Mouse (Mus musculus): ENCODE results near the gene Cblc. TPM values are rescaled to one million over a fixed set of nuclear protein-coding genes. Genes with fewer than 3 reads are reported as not detected.

Cblc gene
- polyA plus RNA-seq, 1 experiment from 2014 or later: 18.4 TPM

- no peak for DNase-seq (ENCODE audit: low spot score)
- 68% methylated on average over 4 of the region's 4 CpGs for WGBS
- no peaks in the 10 kb centered on the region for H3K36me3 ChIP-seq (ENCODE audit: insufficient read depth, low read length)
- no peak overlapping the region for H3K27ac ChIP-seq (ENCODE audit: low read length)
- no peak for ATAC-seq
- H3K27me3 ChIP-seq (replicated peaks; ENCODE audit: insufficient read depth, low read length): no peaks in the 10 kb centered on the region
- no peaks in the 10 kb centered on the region for H3K4me1 ChIP-seq (ENCODE audit: insufficient read depth, low read depth, low read length)
- H3K4me2 ChIP-seq (replicated peaks; ENCODE audit: low read depth, low read length): no peak overlapping the region
- no peaks in the 10 kb centered on the region for H3K9me3 ChIP-seq (ENCODE audit: low read length)
- TF ChIP-seq EP300 (IDR thresholded peaks at IDR 0.05) (no peak), CTCF (IDR thresholded peaks at IDR 0.05) (peak; percentile 44)
- no peak overlapping the region for H3K9ac ChIP-seq (replicated peaks; ENCODE audit: low read depth)
- no peak overlapping the region for H3K4me3 ChIP-seq (ENCODE audit: low read depth, low read length)
Observed at GRCm38 (mm10) chr7:19779903-19780302, 16.7 kb downstream of the Cblc start.

- H3K9me3 ChIP-seq (ENCODE audit: low read length): no peaks in the 10 kb centered on the region
- H3K4me2 ChIP-seq (replicated peaks; ENCODE audit: low read depth, low read length): no peak overlapping the region
- peak; percentile 75 for ATAC-seq
- H3K36me3 ChIP-seq (ENCODE audit: insufficient read depth, low read length): no peaks in the 10 kb centered on the region
- DNase-seq (ENCODE audit: low spot score): peak; percentile 74
- H3K9ac ChIP-seq (replicated peaks; ENCODE audit: low read depth): no peak overlapping the region
- H3K27ac ChIP-seq (ENCODE audit: low read length): 0 out of 2 replicates have a peak overlapping the region, but pooled peaks have one; percentile 32
- no peak overlapping the region for H3K4me3 ChIP-seq (ENCODE audit: low read depth, low read length)
- no peaks in the 10 kb centered on the region for H3K4me1 ChIP-seq (ENCODE audit: insufficient read depth, low read depth, low read length)
- no peaks in the 10 kb centered on the region for H3K27me3 ChIP-seq (replicated peaks; ENCODE audit: insufficient read depth, low read length)
- 64% methylated on average over 8 of the region's 8 CpGs for WGBS
- no peak for TF ChIP-seq CTCF (IDR thresholded peaks at IDR 0.05)
- peak; percentile 40; the same call in 1 of the 2 replicates for TF ChIP-seq EP300 (IDR thresholded peaks at IDR 0.05)
Observed at GRCm38 (mm10) chr7:19778645-19779044, 18.0 kb downstream of the Cblc start.

GRCm38 (mm10) chr7:19777049-19777723 lies 19.4 kb downstream of the Cblc start:
- Histone ChIP-seq H3K4me3 (ENCODE audit: low read depth, low read length) (no peak overlapping the region), H3K27me3 (replicated peaks; ENCODE audit: insufficient read depth, low read length) (no peaks in the 10 kb centered on the region), H3K36me3 (ENCODE audit: insufficient read depth, low read length) (no peaks in the 10 kb centered on the region), H3K9ac (replicated peaks; ENCODE audit: low read depth) (no peak overlapping the region), H3K9me3 (ENCODE audit: low read length) (no peaks in the 10 kb centered on the region), H3K4me1 (ENCODE audit: insufficient read depth, low read depth, low read length) (no peaks in the 10 kb centered on the region), H3K27ac (ENCODE audit: low read length) (no peak overlapping the region), H3K4me2 (replicated peaks; ENCODE audit: low read depth, low read length) (no peak overlapping the region)
- ATAC-seq (peak; percentile 41), DNase-seq (ENCODE audit: low spot score) (no peak)
- 64% methylated on average over 11 of the region's 11 CpGs for WGBS
- no peak for TF ChIP-seq EP300 (IDR thresholded peaks at IDR 0.05)

DNA sequence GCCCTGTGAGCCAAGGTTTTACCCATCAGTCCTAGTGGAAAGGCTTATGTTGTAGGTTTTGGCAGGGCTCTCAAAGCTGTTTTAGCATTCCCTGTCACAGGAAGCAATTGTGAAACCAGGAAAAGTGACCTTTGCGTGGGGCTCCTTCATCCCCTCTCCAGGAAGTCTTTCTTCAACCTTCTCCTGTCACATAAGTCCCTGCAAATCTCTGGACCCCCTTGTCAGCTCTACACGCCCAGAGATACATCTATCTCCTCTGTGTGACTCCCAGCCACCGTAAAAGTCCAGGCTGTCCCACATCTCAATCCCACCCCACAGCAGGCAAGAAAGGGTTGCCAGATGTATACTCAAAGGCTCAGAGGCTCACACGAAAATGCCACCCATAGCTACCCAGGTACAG lies 24.9 kb downstream of the Cblc start:
- H3K9ac ChIP-seq (replicated peaks; ENCODE audit: low read depth): no peak overlapping the region

GRCm38 (mm10) chr7:19770984-19771391 lies 25.6 kb downstream of the Cblc start, which contains the start of gene Bcam:
Gene Bcam, minus strand, starts transcription at chr7:19771016.
- Histone ChIP-seq H3K4me3 (ENCODE audit: low read depth, low read length) (peak within 1 kb of the TSS; percentile 67), H3K36me3 (ENCODE audit: insufficient read depth, low read length) (0 out of 2 replicates have a peak, but pooled peaks cover 5% of the 10 kb centered on the region), H3K27me3 (replicated peaks; ENCODE audit: insufficient read depth, low read length) (no peaks in the 10 kb centered on the region), H3K4me1 (ENCODE audit: insufficient read depth, low read depth, low read length) (peaks cover 9% of the 10 kb centered on the region; the same call in 1 of the 2 replicates), H3K9me3 (ENCODE audit: low read length) (no peaks in the 10 kb centered on the region), H3K27ac (ENCODE audit: low read length) (peak within 1 kb of the TSS; percentile 88), H3K4me2 (replicated peaks; ENCODE audit: low read depth, low read length) (peak within 1 kb of the TSS; percentile 81), H3K9ac (replicated peaks; ENCODE audit: low read depth) (peak within 1 kb of the TSS; percentile 75)
- peak; percentile 85 for DNase-seq (ENCODE audit: low spot score)
- TF ChIP-seq EP300 (IDR thresholded peaks at IDR 0.05): peak; percentile 69
- TF ChIP-seq CTCF (IDR thresholded peaks at IDR 0.05): no peak
- peak; percentile 77 for ATAC-seq
- 3% methylated on average over 9 of the region's 9 CpGs for WGBS

More for the DNA sequence above, 24.9 kb downstream of the Cblc start:
- TF ChIP-seq CTCF (IDR thresholded peaks at IDR 0.05) (no peak), EP300 (IDR thresholded peaks at IDR 0.05) (no peak)
- Histone ChIP-seq H3K27ac (ENCODE audit: low read length) (peak overlapping the region; percentile 39), H3K36me3 (ENCODE audit: insufficient read depth, low read length) (0 out of 2 replicates have a peak, but pooled peaks cover 2% of the 10 kb centered on the region), H3K4me1 (ENCODE audit: insufficient read depth, low read depth, low read length) (peaks cover 9% of the 10 kb centered on the region; the same call in 1 of the 2 replicates), H3K4me2 (replicated peaks; ENCODE audit: low read depth, low read length) (0 out of 2 replicates have a peak overlapping the region, but pooled peaks have one; percentile 23), H3K4me3 (ENCODE audit: low read depth, low read length) (no peak overlapping the region), H3K27me3 (replicated peaks; ENCODE audit: insufficient read depth, low read length) (no peaks in the 10 kb centered on the region), H3K9me3 (ENCODE audit: low read length) (no peaks in the 10 kb centered on the region)
- WGBS: 28% methylated on average over 4 of the region's 4 CpGs
- ATAC-seq (no peak), DNase-seq (ENCODE audit: low spot score) (peak; percentile 51)

GRCm38 (mm10) chr7:19770375-19770754 lies 26.2 kb downstream of the Cblc start:
- H3K9me3 ChIP-seq (ENCODE audit: low read length): no peaks in the 10 kb centered on the region
- peak; percentile 85 for DNase-seq (ENCODE audit: low spot score)
- H3K9ac ChIP-seq (replicated peaks; ENCODE audit: low read depth): peak overlapping the region; percentile 75
- TF ChIP-seq CTCF (IDR thresholded peaks at IDR 0.05) (no peak), EP300 (IDR thresholded peaks at IDR 0.05) (no peak)
- 2% methylated on average over 20 of the region's 28 CpGs for WGBS
- H3K4me2 ChIP-seq (replicated peaks; ENCODE audit: low read depth, low read length): peak overlapping the region; percentile 81
- peak; percentile 80 for ATAC-seq
- peaks cover 9% of the 10 kb centered on the region; the same call in 1 of the 2 replicates for H3K36me3 ChIP-seq (ENCODE audit: insufficient read depth, low read length)
- peak overlapping the region; percentile 67 for H3K4me3 ChIP-seq (ENCODE audit: low read depth, low read length)
- H3K27me3 ChIP-seq (replicated peaks; ENCODE audit: insufficient read depth, low read length): no peaks in the 10 kb centered on the region
- peaks cover 9% of the 10 kb centered on the region; the same call in 1 of the 2 replicates for H3K4me1 ChIP-seq (ENCODE audit: insufficient read depth, low read depth, low read length)
- peak overlapping the region; percentile 88 for H3K27ac ChIP-seq (ENCODE audit: low read length)

Data from lung, postnatal 0 days (tissue).